10 mouse cellular contexts compared by ENCODE assay signal in genomic region chr17:56778779-56779362, GRCm38 (mm10). TPM values are rescaled to one million over a fixed set of nuclear protein-coding genes. Genes with fewer than 3 reads are reported as not detected.
DNase-seq lines count a peak whose midpoint lies in the region; ATAC-seq and TF ChIP-seq lines count a peak whose summit lies in the region.
"Had no signal": no experiment of that assay in that cellular context is flagged by ENCODE, and none has a peak within 500 bp of the region (broad histone marks: within the 10 kb centered on the region; RNA-seq: fewer than 3 reads in every experiment).

No protein-coding gene starts in this region.

- no peaks in the 10 kb centered on the region for H3K27me3 ChIP-seq in forebrain, embryonic 11.5 days (ENCODE audit: control insufficient read depth, insufficient read depth, low read length)
- no peaks in the 10 kb centered on the region for H3K27me3 ChIP-seq in forebrain, postnatal 0 days (ENCODE audit: insufficient read depth, low read length)
- H3K27me3 ChIP-seq in heart, postnatal 0 days (ENCODE audit: control insufficient read depth, insufficient read depth, low read length), result no peaks in the 10 kb centered on the region
- H3K27me3 ChIP-seq: liver, embryonic 15.5 days had no signal

- no peak overlapping the region for H3K9ac ChIP-seq in forebrain, embryonic 11.5 days (ENCODE audit: low read length)
- no peak overlapping the region for H3K9ac ChIP-seq in forebrain, postnatal 0 days
- H3K9ac ChIP-seq in heart, postnatal 0 days (replicated peaks; ENCODE audit: low read depth, low read length), result no peak overlapping the region
- H3K9ac ChIP-seq: liver, embryonic 15.5 days had no signal

- DNase-seq in forebrain, embryonic 11.5 days (ENCODE audit: low spot score), result no peak
- no peak for DNase-seq in forebrain, postnatal 0 days
- peak; percentile 47 for DNase-seq in kidney, postnatal 14 days
- no peak for DNase-seq in kidney, adult 11 months
- peak; percentile 77 for DNase-seq in MN1 (ENCODE audit: low spot score)
- DNase-seq in heart, postnatal 0 days (ENCODE audit: low spot score), result peak; percentile 67
- no peak for DNase-seq in cerebellum, adult 18-20 months
- DNase-seq in frontal cortex, postnatal 25 days (ENCODE audit: low spot score in 2 of 2), result no peak
- DNase-seq: cerebellum, postnatal 14 days had no signal

- peak; percentile 54 for ATAC-seq in forebrain, embryonic 11.5 days (replicated peaks; ENCODE audit: low FRiP score)
- ATAC-seq in forebrain, postnatal 0 days, result no peak
- ATAC-seq in heart, postnatal 0 days (ENCODE audit: insufficient read depth, low read depth), result peak; percentile 82

- TF ChIP-seq CTCF in forebrain, postnatal 0 days (IDR thresholded peaks at IDR 0.05; ENCODE audit: low read depth), result no peak
- no peak for TF ChIP-seq CTCF in heart, postnatal 0 days (IDR thresholded peaks at IDR 0.05; ENCODE audit: low read depth)

- peaks cover 3% of the 10 kb centered on the region for H3K36me3 ChIP-seq in forebrain, embryonic 11.5 days (ENCODE audit: control insufficient read depth, insufficient read depth, low read length)
- no peaks in the 10 kb centered on the region for H3K36me3 ChIP-seq in forebrain, postnatal 0 days (ENCODE audit: insufficient read depth)
- H3K36me3 ChIP-seq in heart, postnatal 0 days (replicated peaks; ENCODE audit: control insufficient read depth, insufficient read depth, low read length), result peaks cover 9% of the 10 kb centered on the region

- H3K27ac ChIP-seq in forebrain, embryonic 11.5 days (ENCODE audit: low read depth, low read length), result no peak overlapping the region
- H3K27ac ChIP-seq in forebrain, postnatal 0 days (ENCODE audit: low read depth, low read length), result no peak overlapping the region
- H3K27ac ChIP-seq in heart, postnatal 0 days (ENCODE audit: low read depth), result peak overlapping the region; percentile 73
- H3K27ac ChIP-seq: liver, embryonic 15.5 days had no signal

- H3K4me1 ChIP-seq in forebrain, embryonic 11.5 days (replicated peaks; ENCODE audit: control insufficient read depth, insufficient read depth, low read length), result 0 out of 2 replicates have a peak, but pooled peaks cover 5% of the 10 kb centered on the region
- H3K4me1 ChIP-seq in forebrain, postnatal 0 days (ENCODE audit: insufficient read depth), result no peaks in the 10 kb centered on the region
- peaks cover 7% of the 10 kb centered on the region for H3K4me1 ChIP-seq in heart, postnatal 0 days (ENCODE audit: control insufficient read depth, insufficient read depth)

- no peaks in the 10 kb centered on the region; the same call in 1 of the 2 replicates for H3K9me3 ChIP-seq in forebrain, embryonic 11.5 days (ENCODE audit: control insufficient read depth, low read length)
- H3K9me3 ChIP-seq in forebrain, postnatal 0 days (ENCODE audit: low read length), result no peaks in the 10 kb centered on the region
- no peaks in the 10 kb centered on the region for H3K9me3 ChIP-seq in heart, postnatal 0 days (replicated peaks; ENCODE audit: control insufficient read depth, low read length)

- peak; percentile 41 for TF ChIP-seq EP300 in heart, postnatal 0 days (IDR thresholded peaks at IDR 0.05; ENCODE audit: low read depth)

- no peak overlapping the region for H3K4me2 ChIP-seq in forebrain, embryonic 11.5 days (ENCODE audit: low read depth, low read length, severe bottlenecking)
- no peak overlapping the region for H3K4me2 ChIP-seq in forebrain, postnatal 0 days (ENCODE audit: low read depth)
- no peak overlapping the region for H3K4me2 ChIP-seq in heart, postnatal 0 days (ENCODE audit: low read depth, low read length)
- H3K4me2 ChIP-seq: liver, embryonic 15.5 days had no signal

- H3K4me3 ChIP-seq in forebrain, embryonic 11.5 days (ENCODE audit: low read depth, low read length), result no peak overlapping the region
- no peak overlapping the region for H3K4me3 ChIP-seq in forebrain, postnatal 0 days (ENCODE audit: low read depth, low read length)
- H3K4me3 ChIP-seq in heart, postnatal 0 days (ENCODE audit: low read depth, low read length), result no peak overlapping the region
- H3K4me3 ChIP-seq: liver, embryonic 15.5 days had no signal

- 37% methylated on average over 3 of the region's 3 CpGs for WGBS in forebrain, embryonic 11.5 days
- WGBS in forebrain, postnatal 0 days, result 44% methylated on average over 3 of the region's 3 CpGs
- 32% methylated on average over 3 of the region's 3 CpGs for WGBS in heart, postnatal 0 days

RNA-seq across cellular contexts. Expression of gene Prr22, which starts 8.8 kb away (rescaled TPM):
- polyA plus RNA-seq in forebrain, embryonic 11.5 days (2014; fragmentation: Nextera tagmentation; extraction: Ambion mirVana), result 1.3 and 1.8 TPM in 2 replicates
- total RNA-seq in forebrain, postnatal 0 days (2014; rRNA removed), result 0.69 and 0.71 TPM in 2 replicates
- 0.14 and 0.25 TPM in 2 replicates for polyA plus RNA-seq in forebrain, postnatal 0 days (2015; fragmentation: Nextera tagmentation; extraction: Ambion mirVana)
- 0.62 TPM in 1 of 2 replicates, not detected in the other for total RNA-seq in heart, postnatal 0 days (2014; rRNA removed; ENCODE audit: low replicate concordance)
- 0.49 and 0.67 TPM in 2 replicates for polyA plus RNA-seq in heart, postnatal 0 days (2015; fragmentation: Nextera tagmentation; extraction: Ambion mirVana)

RNA-seq across cellular contexts. Expression of gene Dus3l, which starts 14.3 kb away (rescaled TPM):
- 40.4 and 43.1 TPM in 2 replicates for polyA plus RNA-seq in forebrain, embryonic 11.5 days (2014; fragmentation: Nextera tagmentation; extraction: Ambion mirVana)
- 75.1 and 75.3 TPM in 2 replicates for total RNA-seq in forebrain, postnatal 0 days (2014; rRNA removed)
- 70.4 and 79.9 TPM in 2 replicates for polyA plus RNA-seq in forebrain, postnatal 0 days (2015; fragmentation: Nextera tagmentation; extraction: Ambion mirVana)
- 25.8 and 28.9 TPM in 2 replicates for total RNA-seq in heart, postnatal 0 days (2014; rRNA removed; ENCODE audit: low replicate concordance)
- 21.1 and 23.0 TPM in 2 replicates for polyA plus RNA-seq in heart, postnatal 0 days (2015; fragmentation: Nextera tagmentation; extraction: Ambion mirVana)

RNA-seq across cellular contexts. Expression of gene Nrtn, which starts 21.5 kb away (rescaled TPM):
- polyA plus RNA-seq in forebrain, embryonic 11.5 days (2014; fragmentation: Nextera tagmentation; extraction: Ambion mirVana), result 5.0 and 5.5 TPM in 2 replicates
- total RNA-seq in forebrain, postnatal 0 days (2014; rRNA removed), result 1.9 and 5.4 TPM in 2 replicates
- 2.7 and 2.8 TPM in 2 replicates for polyA plus RNA-seq in forebrain, postnatal 0 days (2015; fragmentation: Nextera tagmentation; extraction: Ambion mirVana)
- 83.1 and 104 TPM in 2 replicates for total RNA-seq in heart, postnatal 0 days (2014; rRNA removed; ENCODE audit: low replicate concordance)
- 33.9 and 35.5 TPM in 2 replicates for polyA plus RNA-seq in heart, postnatal 0 days (2015; fragmentation: Nextera tagmentation; extraction: Ambion mirVana)

RNA-seq across cellular contexts. Expression of gene Rfx2, which starts 51.9 kb away (rescaled TPM):
- 10.9 and 11.1 TPM in 2 replicates for polyA plus RNA-seq in forebrain, embryonic 11.5 days (2014; fragmentation: Nextera tagmentation; extraction: Ambion mirVana)
- 2.4 and 3.6 TPM in 2 replicates for total RNA-seq in forebrain, postnatal 0 days (2014; rRNA removed)
- 2.2 and 3.4 TPM in 2 replicates for polyA plus RNA-seq in forebrain, postnatal 0 days (2015; fragmentation: Nextera tagmentation; extraction: Ambion mirVana)
- total RNA-seq in heart, postnatal 0 days (2014; rRNA removed; ENCODE audit: low replicate concordance), result 7.0 and 17.9 TPM in 2 replicates
- 2.6 and 3.5 TPM in 2 replicates for polyA plus RNA-seq in heart, postnatal 0 days (2015; fragmentation: Nextera tagmentation; extraction: Ambion mirVana)

Comparison
In these comparisons a context has a peak if more than half of its experiments do, and no peak if none do; other contexts are left out.
1. DNase-seq: peak in kidney, postnatal 14 days (single experiment), MN1 (single experiment) and heart, postnatal 0 days (single experiment); none in forebrain, embryonic 11.5 days (single experiment), forebrain, postnatal 0 days (single experiment), kidney, adult 11 months (single experiment), cerebellum, adult 18-20 months (0 of 2) and frontal cortex, postnatal 25 days (0 of 2).